Mouse (Mus musculus): ENCODE data around the gene Lima1. TPM values are rescaled to one million over a fixed set of nuclear protein-coding genes. Genes with fewer than 3 reads are reported as not detected.

Lima1 gene
- polyA plus RNA-seq (2014; fragmentation: Illumina TruSeq; extraction: RNeasy Lipid Tissue Mini Kit (QIAGEN cat#74804); ENCODE audit: low read depth, low replicate concordance): 18.0 TPM

GRCm38 (mm10) chr15:99875334-99875869 lies at the start of gene Lima1:
Gene Lima1, minus strand, starts transcription at chr15:99875456.

DNA sequence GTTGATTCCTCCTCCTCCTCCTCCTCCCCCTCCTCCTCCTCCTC lies 102.6 kb downstream of the Lima1 start, which contains the start of gene Cers5:
Gene Cers5, minus strand, starts transcription at position 5 of the 44 bp plus-strand sequence.

Other genes with a start within 250 kb of the Lima1 start
- gene Racgap1, start 223.8 kb downstream of the Lima1 start, polyA plus RNA-seq (2014; fragmentation: Illumina TruSeq; extraction: RNeasy Lipid Tissue Mini Kit (QIAGEN cat#74804); ENCODE audit: low read depth, low replicate concordance): 1.5 TPM
- 1.3 TPM for gene Asic1, start 205.1 kb downstream of the Lima1 start, polyA plus RNA-seq (2014; fragmentation: Illumina TruSeq; extraction: RNeasy Lipid Tissue Mini Kit (QIAGEN cat#74804); ENCODE audit: low read depth, low replicate concordance)
- 31.2 TPM for gene Smarcd1, start 173.3 kb downstream of the Lima1 start, polyA plus RNA-seq (2014; fragmentation: Illumina TruSeq; extraction: RNeasy Lipid Tissue Mini Kit (QIAGEN cat#74804); ENCODE audit: low read depth, low replicate concordance)
- not detected for gene Gm17349, start 170.0 kb downstream of the Lima1 start, polyA plus RNA-seq (2014; fragmentation: Illumina TruSeq; extraction: RNeasy Lipid Tissue Mini Kit (QIAGEN cat#74804); ENCODE audit: low read depth, low replicate concordance)
- gene Gpd1, start 157.9 kb downstream of the Lima1 start, polyA plus RNA-seq (2014; fragmentation: Illumina TruSeq; extraction: RNeasy Lipid Tissue Mini Kit (QIAGEN cat#74804); ENCODE audit: low read depth, low replicate concordance): 57.8 TPM
- gene Cox14, start 149.8 kb downstream of the Lima1 start, polyA plus RNA-seq (2014; fragmentation: Illumina TruSeq; extraction: RNeasy Lipid Tissue Mini Kit (QIAGEN cat#74804); ENCODE audit: low read depth, low replicate concordance): 216 TPM
- 29.1 TPM for gene Cers5, start 102.6 kb downstream of the Lima1 start, polyA plus RNA-seq (2014; fragmentation: Illumina TruSeq; extraction: RNeasy Lipid Tissue Mini Kit (QIAGEN cat#74804); ENCODE audit: low read depth, low replicate concordance)
- 0.16 TPM for gene Fam186a, start 91.6 kb upstream of the Lima1 start, polyA plus RNA-seq (2014; fragmentation: Illumina TruSeq; extraction: RNeasy Lipid Tissue Mini Kit (QIAGEN cat#74804); ENCODE audit: low read depth, low replicate concordance)
- gene Larp4, start 94.6 kb upstream of the Lima1 start, polyA plus RNA-seq (2014; fragmentation: Illumina TruSeq; extraction: RNeasy Lipid Tissue Mini Kit (QIAGEN cat#74804); ENCODE audit: low read depth, low replicate concordance): 25.0 TPM
- 9.5 TPM for gene Dip2b, start 163.2 kb upstream of the Lima1 start, polyA plus RNA-seq (2014; fragmentation: Illumina TruSeq; extraction: RNeasy Lipid Tissue Mini Kit (QIAGEN cat#74804); ENCODE audit: low read depth, low replicate concordance)

Measured in heart, adult 10 weeks (tissue).